Mouse (Mus musculus): ENCODE results near the gene Nup88. TPM values are rescaled to one million over a fixed set of nuclear protein-coding genes. Genes with fewer than 3 reads are reported as not detected.
A peak's percentile ranks its signal among the peaks of the same experiment; 100 is the strongest.

Gene Nup88
- 10 to 100 TPM; 85.5 to 86.5 TPM for total RNA-seq (2021)
- long read RNA-seq, experiment 1, transcript Nup88-202 (17 exons, 2,389 nt), result major isoform, 23 of 53 reads
- long read RNA-seq, experiment 1, transcript Nup88-203 (17 exons, 2,453 nt), result minor isoform, 16 of 53 reads
- long read RNA-seq, experiment 1, partial matches to known transcripts, result 3 of 53 reads
- long read RNA-seq, experiment 1, other reads (novel, unspliced or antisense), result 10 of 53 reads
- long read RNA-seq, experiment 2, transcript Nup88-202 (17 exons, 2,389 nt), result major isoform, 29 of 97 reads
- long read RNA-seq, experiment 2, transcript Nup88-203 (17 exons, 2,453 nt), result minor isoform, 28 of 97 reads
- long read RNA-seq, experiment 2, partial matches to known transcripts, result 10 of 97 reads
- long read RNA-seq, experiment 2, other reads (novel, unspliced or antisense), result 27 of 97 reads

DNA sequence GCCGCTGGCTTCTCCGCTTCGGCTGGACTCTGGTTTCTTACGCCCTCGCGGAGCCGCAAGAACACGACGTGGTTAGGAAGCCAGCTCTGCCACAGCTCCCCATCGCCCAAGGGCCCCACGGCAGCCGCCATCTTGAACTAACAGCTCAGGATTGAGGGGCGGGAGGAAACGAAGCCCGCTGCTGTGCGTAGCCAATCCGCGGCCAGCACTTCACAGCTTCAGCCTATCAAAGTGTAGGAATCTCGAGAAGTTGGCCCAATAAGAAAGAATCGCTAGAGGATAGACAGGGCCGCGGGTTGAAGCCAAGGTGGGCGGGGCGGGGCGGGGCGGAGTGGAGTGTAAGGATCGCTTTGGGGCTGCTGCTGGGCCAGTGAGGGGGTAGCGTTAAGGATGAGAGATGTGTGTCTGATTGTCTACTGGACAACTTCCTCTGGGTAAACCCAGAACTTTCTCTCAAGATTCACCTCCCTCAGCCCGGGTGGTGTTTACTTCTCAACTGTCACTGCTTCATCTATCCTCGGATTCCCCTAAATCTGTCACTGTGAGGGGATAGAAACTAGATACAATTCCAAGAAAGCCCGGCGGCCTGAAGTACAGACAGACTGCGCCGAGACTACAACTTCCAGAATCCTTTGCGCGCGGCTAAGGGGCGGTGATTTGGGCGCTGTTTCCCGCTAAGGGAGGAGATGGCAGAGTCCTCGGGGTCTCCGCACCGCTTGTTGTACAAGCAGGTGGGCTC is at the start of gene Nup88, which contains the start of gene Rpain:
Gene Nup88 (minus strand): TSS at position 153 of the 739 bp plus-strand sequence.
Gene Rpain (plus strand): TSS at position 393 of the 739 bp plus-strand sequence.
- peak; percentile 76 to 82 for DNase-seq (ENCODE audit: low spot score in 2 of 2)

DNA sequence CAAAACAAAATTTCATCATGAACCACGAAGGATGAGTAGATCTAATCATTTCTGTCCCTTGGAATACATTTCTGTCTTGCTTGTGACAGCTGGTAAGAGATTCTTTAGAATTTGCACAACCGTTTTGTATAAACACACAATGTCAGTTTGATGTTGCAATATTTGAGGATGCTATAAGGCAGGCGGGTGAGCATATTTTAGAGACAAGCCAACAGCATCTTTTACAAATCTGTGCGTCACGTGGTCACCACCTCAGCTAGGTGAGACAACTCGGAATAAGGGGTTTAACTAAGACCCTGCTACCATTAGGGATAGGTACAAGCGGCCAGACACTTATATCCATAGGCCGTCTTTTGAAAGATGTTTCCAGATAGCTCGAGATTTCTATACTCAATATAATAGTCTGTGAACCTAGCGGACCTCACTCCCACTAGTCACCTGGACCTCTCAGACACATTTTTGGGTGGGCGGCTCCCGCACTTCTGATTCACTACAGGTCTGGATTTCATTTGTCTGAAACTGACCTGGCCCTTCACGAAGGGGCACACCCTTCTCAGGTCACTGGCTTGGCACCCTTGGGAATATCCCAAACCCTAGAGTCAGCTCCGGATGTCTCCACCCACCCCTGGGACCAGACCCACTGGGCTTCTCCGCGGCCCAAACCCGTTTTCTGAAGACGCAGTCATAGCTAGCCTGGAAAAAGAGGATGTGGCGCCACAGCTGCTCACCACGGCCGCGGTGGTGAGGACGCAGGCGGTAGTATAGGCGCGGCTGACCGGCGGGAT is 48.8 kb upstream of the Nup88 start:
- DNase-seq (ENCODE audit: low spot score in 2 of 2), result no peak

DNA sequence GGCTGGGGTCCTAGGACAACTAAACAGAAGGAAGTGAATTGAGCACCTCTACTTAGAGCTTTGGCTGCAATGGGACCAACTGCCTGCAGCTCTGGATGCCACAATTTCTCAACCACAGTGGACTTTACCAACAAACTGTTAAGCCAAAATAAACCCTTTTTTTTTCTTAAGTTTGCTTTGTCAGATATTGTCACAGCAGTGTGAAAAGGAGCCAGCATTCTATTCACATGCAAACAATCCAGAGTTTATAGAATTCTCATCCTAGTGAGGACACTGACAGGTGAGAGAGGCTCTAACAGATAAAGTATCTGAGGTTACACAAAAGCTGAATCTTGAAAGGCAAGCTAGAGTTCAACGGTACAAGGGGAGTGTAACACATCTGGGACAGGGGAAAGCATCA is 47.3 kb upstream of the Nup88 start:
- no peak for DNase-seq (ENCODE audit: low spot score in 2 of 2)

DNA sequence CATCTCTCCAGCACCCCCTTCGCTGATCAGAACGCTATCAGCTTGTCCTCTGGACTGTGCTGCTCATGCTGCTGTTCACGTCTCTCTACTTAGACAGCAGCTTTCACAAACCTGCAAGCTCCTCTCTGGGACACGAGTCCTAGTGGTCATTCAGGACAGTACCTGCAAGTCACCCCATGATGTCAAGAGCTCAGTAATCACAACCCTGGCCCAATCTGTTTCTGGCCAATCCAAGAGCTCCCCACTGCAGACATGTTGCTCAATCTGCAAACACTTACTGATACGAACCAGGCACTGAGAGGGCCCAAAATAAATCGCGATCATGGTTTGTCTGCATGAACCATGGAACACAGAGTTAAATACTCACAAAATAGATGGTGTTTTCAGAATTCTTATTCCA is 43.0 kb upstream of the Nup88 start:
- no peak for DNase-seq (ENCODE audit: low spot score in 2 of 2)

DNA sequence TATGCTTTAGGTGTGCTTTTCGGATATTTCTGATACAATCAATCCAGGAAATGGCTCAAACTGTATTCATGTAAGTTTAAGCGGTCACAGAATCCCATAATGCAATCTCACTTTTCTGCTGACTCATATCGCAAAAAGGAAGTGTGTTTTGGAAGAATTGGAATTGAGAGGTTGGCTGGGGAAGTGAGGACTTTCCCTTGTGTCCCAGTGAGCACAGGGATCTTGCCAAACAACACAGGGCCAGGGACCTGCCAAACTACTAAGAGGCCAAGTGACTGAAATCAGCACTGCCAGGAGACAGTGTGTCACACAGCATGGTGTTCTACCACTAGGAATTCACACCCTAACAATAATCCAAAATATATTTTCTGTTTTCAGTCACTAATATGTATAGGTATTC is 38.5 kb upstream of the Nup88 start:
- no peak for DNase-seq (ENCODE audit: low spot score in 2 of 2)

DNA sequence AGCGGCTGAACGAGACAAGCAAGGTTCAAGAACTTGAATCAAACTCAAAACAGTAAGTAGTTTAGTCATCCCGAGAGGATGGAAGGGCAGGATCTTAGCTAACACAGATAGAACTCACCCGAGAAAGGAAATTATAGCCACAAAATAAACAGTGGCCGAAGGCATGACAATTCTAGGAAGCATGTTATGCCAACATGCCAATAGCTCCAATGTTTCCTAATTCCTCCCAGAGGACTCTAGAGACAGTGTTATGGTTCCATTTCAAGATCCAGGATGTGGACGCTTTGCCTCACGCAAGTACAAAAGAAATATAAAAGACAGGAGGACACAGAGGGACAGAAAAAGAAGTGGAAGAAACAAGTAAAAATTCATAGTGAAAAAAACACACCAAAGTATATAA is 38.1 kb upstream of the Nup88 start:
- no peak for DNase-seq (ENCODE audit: low spot score in 2 of 2)

DNA sequence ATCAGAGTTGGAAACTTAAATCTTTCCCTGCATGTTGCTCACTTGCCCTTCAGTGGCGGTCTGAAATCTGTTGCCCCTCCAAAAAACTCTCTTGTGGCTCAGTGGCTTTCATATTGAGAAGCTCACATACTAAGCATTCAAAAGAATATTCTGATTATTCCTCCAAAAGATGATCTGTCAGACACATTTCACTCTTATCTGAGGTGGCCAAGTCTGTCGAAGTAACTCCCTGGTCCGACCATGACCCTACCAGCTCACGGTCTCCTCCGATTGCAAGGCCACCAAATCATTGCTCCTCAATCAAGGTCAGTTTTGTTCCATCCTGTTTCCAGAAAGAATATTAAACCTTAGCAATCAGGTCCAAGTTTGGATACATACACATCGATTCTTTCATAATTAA is 37.3 kb upstream of the Nup88 start:
- DNase-seq (ENCODE audit: low spot score in 2 of 2), result no peak

DNA sequence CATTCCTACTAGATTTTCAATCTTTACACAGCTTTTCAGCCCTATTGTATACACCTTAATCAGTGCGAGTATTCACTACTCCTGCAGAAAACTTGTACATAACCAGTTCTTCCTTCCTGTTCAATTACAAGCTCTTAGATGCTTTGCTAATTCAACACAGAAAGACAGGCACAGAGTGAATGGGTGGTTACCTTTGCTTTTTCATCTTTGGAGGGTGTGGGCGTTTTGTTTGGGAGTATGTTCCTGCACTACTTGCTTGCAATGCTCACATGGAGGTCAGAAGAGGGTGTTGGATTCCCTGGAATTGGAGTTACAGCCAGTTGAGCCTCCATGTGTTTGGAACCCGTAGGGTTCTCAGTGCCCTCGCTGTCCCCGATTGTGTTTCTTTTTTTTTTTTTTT is 35.3 kb upstream of the Nup88 start:
- no peak for DNase-seq (ENCODE audit: low spot score in 2 of 2)

DNA sequence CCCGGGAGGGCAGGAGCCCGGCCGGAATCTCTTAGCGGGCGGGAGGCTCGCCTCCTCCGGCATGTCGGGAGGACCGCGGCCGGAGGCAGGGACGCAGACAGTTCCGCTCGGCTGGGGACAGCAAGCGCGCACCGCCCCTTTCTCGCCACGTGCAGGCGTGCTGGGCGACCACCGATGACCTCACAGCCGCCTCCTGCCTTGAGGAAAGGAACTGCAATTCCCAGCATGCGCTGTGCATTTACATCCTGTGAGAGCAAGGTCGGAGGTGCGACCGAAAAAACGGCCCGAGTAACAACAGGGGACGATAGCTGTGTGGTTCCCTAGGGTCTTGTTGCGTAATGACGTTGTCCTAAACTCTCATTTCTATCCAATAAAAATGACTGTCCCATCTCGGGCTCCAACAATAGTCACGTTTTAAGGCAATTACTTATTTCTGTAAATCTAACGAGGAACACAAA is 34.6 kb upstream of the Nup88 start, which contains the start of gene Dhx33:
Gene Dhx33 (minus strand): TSS at position 122 of the 458 bp plus-strand sequence.
- DNase-seq (ENCODE audit: low spot score in 2 of 2), result peak; percentile 89 to 93

DNA sequence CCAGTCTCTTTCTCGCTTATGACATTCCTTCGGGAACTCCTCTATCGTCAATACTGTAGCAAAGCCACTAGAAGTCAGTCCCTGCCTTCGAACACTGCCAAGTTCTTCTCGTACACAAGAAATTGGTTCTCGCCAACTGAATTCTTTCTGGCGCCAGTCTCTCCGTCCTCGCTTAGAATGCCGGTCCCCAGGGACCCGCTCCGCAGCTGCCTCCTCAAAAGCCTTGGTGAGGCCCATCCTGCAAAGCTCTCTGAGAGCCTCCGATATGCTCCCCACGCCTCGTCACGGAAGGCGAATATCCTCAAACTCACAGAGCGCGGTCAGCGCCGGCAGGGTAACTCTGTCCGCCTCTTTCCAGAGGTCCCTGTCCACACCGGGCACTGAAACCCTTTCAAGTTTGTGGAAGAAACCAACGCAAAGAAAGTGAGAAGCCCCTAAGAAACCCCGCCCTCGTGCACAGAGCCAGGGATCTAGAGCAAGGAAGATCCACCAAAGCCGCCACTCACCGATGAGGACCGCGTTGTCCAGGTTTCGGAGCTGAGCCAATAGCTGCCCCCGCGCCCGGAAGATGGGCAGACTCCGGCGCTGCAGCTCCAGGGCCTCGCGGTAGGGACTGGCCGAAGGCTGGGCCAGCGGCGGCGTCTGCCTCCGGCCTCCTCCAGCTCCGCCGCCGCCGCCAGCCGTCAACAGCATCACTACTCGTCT is 34.0 kb upstream of the Nup88 start:
- DNase-seq (ENCODE audit: low spot score in 2 of 2), result peak in 1 of 2 experiments; percentile 36

DNA sequence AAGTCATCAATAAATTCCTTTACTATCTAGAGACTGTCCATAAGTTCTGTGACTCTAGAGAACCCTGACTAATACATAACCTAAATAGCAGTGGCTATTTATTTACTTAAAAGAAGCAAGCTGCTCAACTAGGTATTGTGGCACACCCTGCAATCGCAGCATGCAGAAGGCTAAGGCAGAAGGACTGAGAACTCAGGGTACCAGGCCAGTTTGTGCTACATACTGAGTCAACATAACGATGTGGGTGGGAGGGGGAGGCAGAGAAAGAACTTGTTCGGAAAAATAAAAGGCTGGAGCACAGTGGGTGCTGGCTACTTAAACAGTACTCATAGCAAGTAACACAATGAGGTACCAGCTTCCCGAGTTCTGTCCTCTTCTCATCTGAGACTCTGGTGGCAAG is 31.4 kb upstream of the Nup88 start:
- DNase-seq (ENCODE audit: low spot score in 2 of 2), result no peak

DNA sequence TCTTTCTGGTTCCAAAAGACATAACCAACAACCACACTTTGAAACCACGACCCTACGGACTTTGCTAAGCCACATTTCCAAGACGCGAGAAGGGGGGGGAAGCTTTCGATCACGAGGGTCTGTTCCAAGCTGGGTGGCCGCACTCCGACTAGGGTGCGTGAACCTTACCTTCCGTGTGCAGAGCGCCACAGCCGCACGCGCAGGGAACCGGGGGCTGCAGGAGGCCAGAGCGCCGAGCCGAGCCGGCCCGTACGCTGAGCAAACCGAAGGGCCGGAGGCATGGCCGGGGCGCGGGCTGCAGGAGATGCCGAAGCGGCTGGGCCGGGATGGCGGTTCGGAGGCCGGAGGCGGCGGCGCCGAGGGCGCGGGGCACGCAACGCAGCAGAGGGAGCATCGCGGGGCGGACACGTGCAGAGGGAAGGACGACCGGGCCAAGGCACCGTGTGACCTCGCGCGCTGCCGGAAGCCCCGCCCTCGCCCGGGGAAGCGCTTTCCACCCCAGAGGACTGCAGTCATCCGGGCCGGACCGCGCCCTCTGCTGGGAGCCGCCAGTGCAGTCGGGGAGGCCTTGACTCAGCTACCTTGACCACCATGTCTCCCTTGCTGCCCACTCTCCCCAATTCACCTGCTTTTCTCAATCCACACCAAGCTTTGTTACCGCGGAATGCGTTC is 12.9 kb upstream of the Nup88 start, which contains the start of gene C1qbp:
Gene C1qbp (minus strand): TSS at position 470 of the 672 bp plus-strand sequence.
- peak; percentile 89 to 95 for DNase-seq (ENCODE audit: low spot score in 2 of 2)

DNA sequence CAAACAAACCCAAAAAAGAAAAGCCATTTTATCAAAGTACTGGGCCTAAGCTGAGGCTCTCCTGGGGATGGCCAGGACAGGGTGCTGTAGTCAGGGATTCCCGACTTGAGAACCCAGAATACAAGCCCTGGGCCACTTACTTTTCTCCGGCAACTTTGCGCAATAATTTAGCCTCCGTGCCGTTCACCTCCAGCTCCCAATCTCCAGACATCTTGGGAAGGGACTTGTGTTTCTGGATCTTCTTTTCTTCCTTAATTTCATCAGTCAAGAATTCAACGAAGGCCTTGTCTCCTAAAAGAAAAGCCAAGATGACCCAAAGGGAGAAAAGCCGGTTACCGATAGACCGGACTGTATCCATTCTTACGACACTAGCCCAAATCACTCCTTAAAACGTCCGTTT is 12.3 kb upstream of the Nup88 start:
- no peak for DNase-seq (ENCODE audit: low spot score in 2 of 2)

DNA sequence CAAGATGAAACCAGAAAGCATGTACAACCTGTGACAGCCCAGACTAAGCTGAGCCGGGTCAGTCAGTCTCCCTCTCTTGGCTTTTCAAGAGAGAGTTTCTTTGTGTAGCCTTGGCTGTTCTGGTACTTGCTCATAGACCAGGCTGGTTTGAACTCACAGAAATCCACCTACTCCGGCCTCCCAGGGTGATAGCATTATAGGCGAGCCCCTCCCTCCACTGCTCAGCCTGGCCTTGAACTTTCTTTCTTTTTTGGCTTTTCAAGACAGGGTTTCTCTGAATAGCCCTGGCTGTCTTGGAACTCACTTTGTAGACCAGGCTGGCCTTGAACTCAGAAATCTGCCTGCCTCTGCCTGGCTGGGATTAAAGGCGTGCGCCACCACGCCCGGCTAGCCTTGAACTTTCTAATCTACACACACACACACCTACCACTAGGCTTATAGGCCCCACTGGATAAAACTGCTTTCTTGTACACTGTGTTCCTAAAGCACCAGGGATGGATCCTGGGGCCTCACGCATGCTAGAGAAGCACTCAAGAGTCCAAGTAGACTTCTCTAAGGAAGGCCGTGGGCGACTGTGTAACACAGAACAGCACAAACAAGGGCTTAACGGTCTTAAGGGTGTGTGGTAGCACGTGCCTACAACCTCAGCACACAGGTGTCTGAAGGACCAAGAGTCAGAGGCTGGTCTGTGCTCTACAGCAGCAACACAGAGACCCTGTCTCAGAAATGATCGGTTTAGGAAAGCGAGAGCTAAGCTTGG is 11.2 kb upstream of the Nup88 start:
- no peak for DNase-seq (ENCODE audit: low spot score in 2 of 2)

DNA sequence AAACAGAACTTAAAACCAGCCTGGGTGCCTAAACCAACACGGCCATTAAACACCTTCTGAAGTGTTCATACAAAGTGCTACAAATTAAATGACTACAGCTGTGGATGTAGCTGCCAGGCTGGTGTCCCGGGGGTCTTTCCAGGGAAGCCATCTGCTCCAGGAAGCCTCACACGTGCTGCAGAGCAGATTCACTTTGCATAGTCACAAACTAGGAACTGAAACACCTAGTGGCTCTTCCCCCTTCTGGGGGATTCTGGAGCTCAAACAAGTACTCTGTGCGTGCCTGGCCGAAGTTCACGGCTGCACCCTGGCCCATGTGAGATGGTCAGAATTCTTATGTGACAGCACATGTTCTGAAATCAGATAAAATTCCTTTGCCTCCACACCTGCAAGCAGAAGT is 10.5 kb upstream of the Nup88 start:
- DNase-seq (ENCODE audit: low spot score in 2 of 2), result no peak

DNA sequence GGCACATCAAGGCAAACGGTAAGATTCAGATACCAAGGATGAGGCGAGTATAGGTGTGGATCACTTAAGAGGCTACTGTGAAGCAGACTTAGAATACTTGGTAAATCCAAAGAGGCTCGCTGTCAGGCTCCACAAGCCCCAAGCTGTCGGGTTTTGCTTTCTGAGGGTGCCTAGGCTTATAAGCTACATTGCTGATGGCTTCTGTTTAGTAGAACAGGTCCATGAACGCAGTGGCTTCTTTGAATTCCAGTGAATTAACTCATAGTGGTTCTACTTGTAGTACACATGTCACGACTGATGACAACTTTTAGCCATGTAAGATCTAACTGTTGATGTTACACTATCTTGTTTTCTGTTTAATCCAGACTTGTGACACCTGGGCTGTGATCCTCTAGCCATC is 7.5 kb upstream of the Nup88 start:
- DNase-seq (ENCODE audit: low spot score in 2 of 2), result no peak

DNA sequence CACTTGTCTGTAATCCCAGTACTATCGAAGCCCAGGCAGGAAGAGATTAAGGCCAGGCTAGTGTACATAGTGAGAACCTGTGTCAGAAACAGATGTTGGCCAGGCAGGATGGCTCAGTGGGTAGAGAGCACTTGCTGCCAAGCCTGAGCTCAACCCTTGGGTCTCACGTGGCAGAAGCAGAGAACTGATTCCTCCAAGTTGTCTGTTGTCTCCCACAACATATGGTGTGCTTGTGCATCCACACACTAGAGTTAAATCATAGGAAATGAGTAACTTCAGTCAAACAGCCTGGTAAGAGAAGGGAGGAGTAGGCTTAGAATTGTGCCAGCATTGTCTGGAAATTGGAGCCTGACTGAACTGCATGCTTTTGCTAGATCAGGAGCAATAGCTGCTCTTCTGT is 5.4 kb upstream of the Nup88 start:
- no peak for DNase-seq (ENCODE audit: low spot score in 2 of 2)

DNA sequence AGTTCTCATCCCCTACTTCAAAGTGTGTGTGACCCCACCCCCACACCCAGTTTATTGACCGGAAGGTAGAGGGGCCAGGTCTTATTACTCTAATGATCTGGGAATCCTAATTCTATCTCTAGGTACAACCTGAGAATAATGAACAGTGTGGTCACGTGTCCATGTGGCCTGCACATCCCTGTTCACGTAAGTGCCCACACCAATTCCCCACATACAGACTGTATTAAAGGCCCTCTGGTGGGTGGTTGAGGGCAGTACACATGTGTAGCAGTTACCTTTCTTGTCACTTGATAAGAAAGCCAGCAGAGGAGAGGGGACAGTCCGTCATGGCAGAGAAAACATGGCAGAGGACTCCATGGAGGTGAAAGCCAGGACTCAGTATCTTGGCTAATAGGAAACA is 4.2 kb upstream of the Nup88 start:
- no peak for DNase-seq (ENCODE audit: low spot score in 2 of 2)

DNA sequence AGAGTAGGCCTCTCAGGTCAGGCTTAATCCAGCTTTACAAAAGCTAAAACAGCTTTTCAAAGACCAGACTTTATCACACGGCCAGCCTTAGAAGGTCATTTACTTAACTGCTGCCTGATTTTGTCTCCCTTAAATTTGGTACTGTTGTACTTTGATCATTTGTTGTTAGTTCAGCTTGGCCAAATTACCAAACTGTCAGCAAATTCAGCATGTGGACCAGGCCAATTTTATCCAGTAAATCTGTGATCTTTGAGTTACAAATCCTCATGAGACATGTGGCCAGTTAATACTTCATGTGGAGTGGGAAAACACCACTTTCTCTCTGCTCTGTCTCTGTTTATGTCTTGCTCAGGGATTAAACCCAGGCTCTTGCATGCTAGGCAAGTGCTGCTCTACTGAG is 2.8 kb upstream of the Nup88 start:
- DNase-seq (ENCODE audit: low spot score in 2 of 2), result no peak
